In genomic region chr13:63811477-63811876, GRCm38 (mm10) we compare ENCODE assay signal across 28 mouse cellular contexts.
"Had no signal": no experiment of that assay in that cellular context is flagged by ENCODE, and none has a peak within 500 bp of the region (broad histone marks: within the 10 kb centered on the region; RNA-seq: fewer than 3 reads in every experiment).

No protein-coding gene starts in this region.

- H3K4me3 ChIP-seq: embryonic facial prominence, embryonic 10.5 days; embryonic facial prominence, embryonic 12.5 days; embryonic facial prominence, embryonic 13.5 days; embryonic facial prominence, embryonic 15.5 days; erythroblast, embryonic 14.5 days; forebrain, embryonic 10.5 days; forebrain, embryonic 12.5 days; forebrain, embryonic 13.5 days; forebrain, embryonic 15.5 days; gastrocnemius, adult 2 months; heart, adult 2 months had no signal

- H3K36me3 ChIP-seq: embryonic facial prominence, embryonic 10.5 days; embryonic facial prominence, embryonic 12.5 days; embryonic facial prominence, embryonic 13.5 days; embryonic facial prominence, embryonic 15.5 days; forebrain, embryonic 10.5 days; forebrain, embryonic 12.5 days; forebrain, embryonic 15.5 days had no signal

- DNase-seq: cerebellum, adult 8-10 months; cerebellum, adult 9-10 months; cerebellum, adult 9-11 months; cerebellum, postnatal 10 days; cerebellum, postnatal 14 days; cerebellum, postnatal 25 days; cerebellum, postnatal 36 days; embryo, embryonic 11 days; forebrain, postnatal 0 days; gastrocnemius, adult 2 months; gastrocnemius, postnatal 10 days; gastrocnemius, postnatal 14 days; gastrocnemius, postnatal 25 days; gastrocnemius, postnatal 36 days; heart, adult 11 months; heart, adult 18-20 months; heart, adult 2 months had no signal

- ATAC-seq: forebrain, embryonic 13.5 days; forebrain, embryonic 14.5 days; forebrain, embryonic 15.5 days; forebrain, embryonic 16.5 days; forebrain, postnatal 0 days had no signal

- H3K9me3 ChIP-seq: embryonic facial prominence, embryonic 10.5 days; embryonic facial prominence, embryonic 12.5 days; embryonic facial prominence, embryonic 13.5 days; embryonic facial prominence, embryonic 15.5 days; forebrain, embryonic 10.5 days; forebrain, embryonic 12.5 days; forebrain, embryonic 13.5 days; forebrain, embryonic 15.5 days had no signal

- H3K27ac ChIP-seq: embryonic facial prominence, embryonic 10.5 days; embryonic facial prominence, embryonic 12.5 days; embryonic facial prominence, embryonic 13.5 days; embryonic facial prominence, embryonic 15.5 days; forebrain, embryonic 10.5 days; forebrain, embryonic 12.5 days; forebrain, embryonic 13.5 days; forebrain, embryonic 15.5 days; gastrocnemius, adult 2 months; heart, adult 2 months had no signal

- H3K9ac ChIP-seq: embryonic facial prominence, embryonic 12.5 days; embryonic facial prominence, embryonic 13.5 days; embryonic facial prominence, embryonic 15.5 days; forebrain, embryonic 12.5 days; forebrain, embryonic 13.5 days; forebrain, embryonic 15.5 days; forebrain, postnatal 0 days had no signal

- H3K4me2 ChIP-seq: embryonic facial prominence, embryonic 12.5 days; embryonic facial prominence, embryonic 13.5 days; embryonic facial prominence, embryonic 15.5 days; forebrain, embryonic 12.5 days; forebrain, embryonic 13.5 days; forebrain, embryonic 15.5 days had no signal

- H3K27me3 ChIP-seq: embryonic facial prominence, embryonic 12.5 days; embryonic facial prominence, embryonic 13.5 days; embryonic facial prominence, embryonic 15.5 days; forebrain, embryonic 12.5 days; forebrain, embryonic 13.5 days; forebrain, embryonic 15.5 days had no signal
